14 mouse cellular contexts compared by ENCODE assay signal in genomic region chr2:28596998-28597397, GRCm38 (mm10). TPM values are rescaled to one million over a fixed set of nuclear protein-coding genes. Genes with fewer than 3 reads are reported as not detected.
DNase-seq lines count a peak whose midpoint lies in the region; ATAC-seq and TF ChIP-seq lines count a peak whose summit lies in the region.
"Had no signal": no experiment of that assay in that cellular context is flagged by ENCODE, and none has a peak within 500 bp of the region (broad histone marks: within the 10 kb centered on the region; RNA-seq: fewer than 3 reads in every experiment).

No protein-coding gene starts in this region.

- no peak overlapping the region for H3K4me3 ChIP-seq in hindbrain, postnatal 0 days (ENCODE audit: low read length)
- no peak overlapping the region for H3K4me3 ChIP-seq in hindbrain, embryonic 16.5 days (ENCODE audit: low read length)
- no peak overlapping the region for H3K4me3 ChIP-seq in MEL (ENCODE audit: control insufficient read depth in 1 of 2, insufficient read depth in 1 of 2, low read depth in 2 of 2, low read length in 2 of 2)
- no peak overlapping the region for H3K4me3 ChIP-seq in liver, embryonic 11.5 days (ENCODE audit: low read depth, low read length)
- H3K4me3 ChIP-seq: limb, embryonic 15.5 days; midbrain, embryonic 12.5 days; neural tube, embryonic 15.5 days had no signal

- TF ChIP-seq RAD21 in MEL (IDR thresholded peaks at IDR 0.05; ENCODE audit: low read depth, low read length), result peak; percentile 57

- no peak for ATAC-seq in hindbrain, postnatal 0 days
- no peak for ATAC-seq in hindbrain, embryonic 16.5 days
- ATAC-seq in liver, embryonic 11.5 days (replicated peaks; ENCODE audit: low FRiP score), result no peak

- no peak overlapping the region for H3K4me2 ChIP-seq in hindbrain, postnatal 0 days (ENCODE audit: low read depth, low read length)
- H3K4me2 ChIP-seq in hindbrain, embryonic 16.5 days (ENCODE audit: low read length), result no peak overlapping the region
- H3K4me2 ChIP-seq in liver, embryonic 11.5 days, result peak overlapping the region; percentile 22
- H3K4me2 ChIP-seq: limb, embryonic 15.5 days; midbrain, embryonic 12.5 days; neural tube, embryonic 15.5 days had no signal

- intact Hi-C loops in heart, postnatal 25 days (cut with DNase I), result no loop called here

- no peaks in the 10 kb centered on the region for H3K9me3 ChIP-seq in hindbrain, postnatal 0 days (ENCODE audit: low read length)
- no peaks in the 10 kb centered on the region for H3K9me3 ChIP-seq in hindbrain, embryonic 16.5 days (ENCODE audit: control insufficient read depth, low read length)
- no peaks in the 10 kb centered on the region for H3K9me3 ChIP-seq in MEL (replicated peaks; ENCODE audit: insufficient read depth, low read length)
- no peaks in the 10 kb centered on the region for H3K9me3 ChIP-seq in liver, embryonic 11.5 days (ENCODE audit: control insufficient read depth, low read length)
- H3K9me3 ChIP-seq: limb, embryonic 15.5 days; midbrain, embryonic 12.5 days; neural tube, embryonic 15.5 days had no signal

- H3K4me1 ChIP-seq in hindbrain, postnatal 0 days (ENCODE audit: insufficient read depth, low read length), result no peaks in the 10 kb centered on the region
- H3K4me1 ChIP-seq in hindbrain, embryonic 16.5 days (ENCODE audit: control insufficient read depth, insufficient read depth, low read depth, low read length), result no peaks in the 10 kb centered on the region
- peaks cover 37 to 61% of the 10 kb centered on the region in 2 experiments for H3K4me1 ChIP-seq in MEL (ENCODE audit: control insufficient read depth in 1 of 2, insufficient read depth in 2 of 2, low read length in 2 of 2)
- H3K4me1 ChIP-seq in liver, embryonic 11.5 days (replicated peaks; ENCODE audit: control insufficient read depth, insufficient read depth, low read length), result peaks cover 70% of the 10 kb centered on the region
- H3K4me1 ChIP-seq: neural tube, embryonic 15.5 days had no signal

- TF ChIP-seq EP300 in MEL (IDR thresholded peaks at IDR 0.05; ENCODE audit: low read depth in 1 of 2, low read length in 2 of 2), result peak in 1 of 2 experiments; percentile 28; a peak in 2 of 4 replicates

- H3K27ac ChIP-seq in hindbrain, postnatal 0 days, result no peak overlapping the region
- H3K27ac ChIP-seq in hindbrain, embryonic 16.5 days (ENCODE audit: low read depth, low read length), result no peak overlapping the region
- peak overlapping the region; percentile 98 for H3K27ac ChIP-seq in MEL (ENCODE audit: control insufficient read depth, low read depth, low read length)
- H3K27ac ChIP-seq in liver, embryonic 11.5 days (ENCODE audit: low read depth, low read length), result peak overlapping the region; percentile 97
- H3K27ac ChIP-seq: limb, embryonic 15.5 days; midbrain, embryonic 12.5 days; neural tube, embryonic 15.5 days had no signal

- no peaks in the 10 kb centered on the region; the same call in 1 of the 2 replicates for H3K79me2 ChIP-seq in MEL (ENCODE audit: control insufficient read depth, insufficient read depth, low read length, poor library complexity)

- WGBS in hindbrain, postnatal 0 days, result 91% methylated on average over 7 of the region's 7 CpGs
- 92% methylated on average over 7 of the region's 7 CpGs for WGBS in hindbrain, embryonic 16.5 days
- WGBS in liver, embryonic 11.5 days, result 76% methylated on average over 7 of the region's 7 CpGs

- no peak overlapping the region for H3K9ac ChIP-seq in hindbrain, postnatal 0 days (replicated peaks; ENCODE audit: low read length)
- no peak overlapping the region for H3K9ac ChIP-seq in hindbrain, embryonic 16.5 days (ENCODE audit: low read depth, low read length)
- peak overlapping the region; percentile 71 for H3K9ac ChIP-seq in MEL (ENCODE audit: control insufficient read depth, low read depth, low read length, poor library complexity, severe bottlenecking)
- peak overlapping the region; percentile 51; the same call in 1 of the 2 replicates for H3K9ac ChIP-seq in liver, embryonic 11.5 days (ENCODE audit: low read depth, low read length)
- H3K9ac ChIP-seq: limb, embryonic 15.5 days; midbrain, embryonic 12.5 days; neural tube, embryonic 15.5 days had no signal

- no peak for DNase-seq in hindbrain, postnatal 0 days (ENCODE audit: low spot score)
- DNase-seq in 416B (ENCODE audit: low read depth) (peak; percentile 77), MEL (ENCODE audit: low read depth, low spot score) (peak; percentile 88)
- no peak for DNase-seq in liver, embryonic 11.5 days (ENCODE audit: low spot score)
- no peak for DNase-seq in right cerebral cortex, adult 18-20 months
- no peak for DNase-seq in heart, postnatal 25 days (ENCODE audit: low spot score)
- DNase-seq in heart, postnatal 4 days, result no peak

- peak in 1 of 2 experiments; percentile 48; a peak in 1 of 4 replicates for TF ChIP-seq POLR2A in MEL (IDR thresholded peaks at IDR 0.05; ENCODE audit: control insufficient read depth in 1 of 2, insufficient read depth in 1 of 2, low read depth in 1 of 2, low read length in 2 of 2, poor library complexity in 1 of 2)

- H3K27me3 ChIP-seq in hindbrain, postnatal 0 days (ENCODE audit: insufficient read depth, low read length), result no peaks in the 10 kb centered on the region
- H3K27me3 ChIP-seq in hindbrain, embryonic 16.5 days (replicated peaks; ENCODE audit: control insufficient read depth, insufficient read depth, low read length), result no peaks in the 10 kb centered on the region
- H3K27me3 ChIP-seq in MEL (ENCODE audit: control insufficient read depth in 1 of 2, insufficient read depth in 2 of 2, low read length in 2 of 2), result no peaks in the 10 kb centered on the region
- H3K27me3 ChIP-seq in liver, embryonic 11.5 days (replicated peaks; ENCODE audit: control insufficient read depth, insufficient read depth, low read length), result 0 out of 2 replicates have a peak, but pooled peaks cover 2% of the 10 kb centered on the region

- peak; percentile 49 for TF ChIP-seq CTCF in hindbrain, postnatal 0 days (IDR thresholded peaks at IDR 0.05; ENCODE audit: low read depth)
- TF ChIP-seq CTCF in MEL (IDR thresholded peaks at IDR 0.05 in 2 of 3, conservative IDR thresholded peaks at IDR 0.05 in 1 of 3; ENCODE audit: control insufficient read depth in 1 of 3, insufficient read depth in 1 of 3, low read depth in 2 of 3, low read length in 3 of 3, poor library complexity in 1 of 3, severe bottlenecking in 1 of 3), result peak; percentile 77 to 93 (median 79)

- no peaks in the 10 kb centered on the region for H3K36me3 ChIP-seq in hindbrain, postnatal 0 days (ENCODE audit: insufficient read depth, low read length)
- no peaks in the 10 kb centered on the region for H3K36me3 ChIP-seq in hindbrain, embryonic 16.5 days (ENCODE audit: control insufficient read depth, insufficient read depth, low read length)
- peaks cover 0 to 58% of the 10 kb centered on the region in 2 experiments; a peak in 2 of 4 replicates for H3K36me3 ChIP-seq in MEL (ENCODE audit: control insufficient read depth in 1 of 2, insufficient read depth in 2 of 2, low read length in 2 of 2)
- no peaks in the 10 kb centered on the region for H3K36me3 ChIP-seq in liver, embryonic 11.5 days (ENCODE audit: control insufficient read depth, insufficient read depth, low read length)
- H3K36me3 ChIP-seq: limb, embryonic 15.5 days; midbrain, embryonic 12.5 days; neural tube, embryonic 15.5 days had no signal

TF ChIP-seq in MEL, 35 proteins besides CTCF, POLR2A, EP300 and RAD21 (continues in another document):
- 0 out of 2 replicates have a peak, but pooled peaks have one; percentile 63 for TF ChIP-seq TBP (IDR thresholded peaks at IDR 0.05; ENCODE audit: low read depth, low read length)

RNA-seq across cellular contexts. Expression of gene Gtf3c5, which starts 13.4 kb away (rescaled TPM):
- 23.1 and 28.4 TPM in 2 replicates for total RNA-seq in hindbrain, postnatal 0 days (2014; rRNA removed)
- 27.4 and 29.5 TPM in 2 replicates for polyA plus RNA-seq in hindbrain, postnatal 0 days (2015; fragmentation: Nextera tagmentation; extraction: Ambion mirVana)
- polyA plus RNA-seq in hindbrain, embryonic 16.5 days (2015; fragmentation: Nextera tagmentation; extraction: Ambion mirVana), result 39.5 and 44.1 TPM in 2 replicates
- 20.3 and 22.5 TPM in 2 replicates for total RNA-seq in MEL (2012; rRNA removed)
- polyA plus RNA-seq in MEL (2012; ENCODE audit: insufficient read depth in 1 of 2, insufficient read length in 2 of 2, low read depth in 1 of 2, low replicate concordance in 2 of 2, missing spikeins in 1 of 2), result 10 to 100 TPM in 1 of 2 experiments, not detected in 1; 50.2 TPM
- polyA plus RNA-seq in liver, embryonic 11.5 days (2014; fragmentation: Nextera tagmentation; extraction: Ambion mirVana), result 30.8 and 32.9 TPM in 2 replicates
- total RNA-seq in heart, postnatal 25 days (2021), result 10 to 100 TPM; 11.5 to 11.6 TPM
- total RNA-seq in heart, postnatal 4 days (2021), result 10 to 100 TPM; 17.8 to 18.3 TPM

RNA-seq across cellular contexts. Expression of gene Gfi1b, which starts 24.8 kb away (rescaled TPM):
- not detected in 2 replicates for total RNA-seq in hindbrain, postnatal 0 days (2014; rRNA removed)
- polyA plus RNA-seq in hindbrain, postnatal 0 days (2015; fragmentation: Nextera tagmentation; extraction: Ambion mirVana), result not detected in 2 replicates
- polyA plus RNA-seq in hindbrain, embryonic 16.5 days (2015; fragmentation: Nextera tagmentation; extraction: Ambion mirVana), result not detected in 2 replicates
- 75.1 and 82.9 TPM in 2 replicates for total RNA-seq in MEL (2012; rRNA removed)
- polyA plus RNA-seq in MEL (2012; ENCODE audit: insufficient read depth in 1 of 2, insufficient read length in 2 of 2, low read depth in 1 of 2, low replicate concordance in 2 of 2, missing spikeins in 1 of 2), result 100 to 1,000 TPM; 194 to 277 TPM
- polyA plus RNA-seq in liver, embryonic 11.5 days (2014; fragmentation: Nextera tagmentation; extraction: Ambion mirVana), result 143 and 151 TPM in 2 replicates
- total RNA-seq in heart, postnatal 25 days (2021), result not detected
- total RNA-seq in heart, postnatal 4 days (2021), result not detected
- polyA plus RNA-seq: neural tube, embryonic 15.5 days had no signal

RNA-seq across cellular contexts. Expression of gene Cel, which starts 33.8 kb away (rescaled TPM):
- not detected in 2 replicates for total RNA-seq in hindbrain, postnatal 0 days (2014; rRNA removed)
- not detected in 2 replicates for polyA plus RNA-seq in hindbrain, postnatal 0 days (2015; fragmentation: Nextera tagmentation; extraction: Ambion mirVana)
- polyA plus RNA-seq in hindbrain, embryonic 16.5 days (2015; fragmentation: Nextera tagmentation; extraction: Ambion mirVana), result not detected in 2 replicates
- not detected in 2 replicates for total RNA-seq in MEL (2012; rRNA removed)
- not detected for polyA plus RNA-seq in MEL (2012; ENCODE audit: insufficient read depth in 1 of 2, insufficient read length in 2 of 2, low read depth in 1 of 2, low replicate concordance in 2 of 2, missing spikeins in 1 of 2)
- not detected in 2 replicates for polyA plus RNA-seq in liver, embryonic 11.5 days (2014; fragmentation: Nextera tagmentation; extraction: Ambion mirVana)
- not detected for total RNA-seq in heart, postnatal 25 days (2021)
- not detected for total RNA-seq in heart, postnatal 4 days (2021)
- total RNA-seq: common myeloid progenitor, adult 5-6 weeks; gastrocnemius, postnatal 4 days had no signal
- polyA plus RNA-seq: limb, embryonic 15.5 days; midbrain, embryonic 12.5 days; stomach, embryonic 14.5 days had no signal

RNA-seq across cellular contexts. Expression of gene Tsc1, which starts 44.0 kb away (rescaled TPM):
- 33.9 and 42.3 TPM in 2 replicates for total RNA-seq in hindbrain, postnatal 0 days (2014; rRNA removed)
- 20.0 and 22.7 TPM in 2 replicates for polyA plus RNA-seq in hindbrain, postnatal 0 days (2015; fragmentation: Nextera tagmentation; extraction: Ambion mirVana)
- 28.8 and 30.6 TPM in 2 replicates for polyA plus RNA-seq in hindbrain, embryonic 16.5 days (2015; fragmentation: Nextera tagmentation; extraction: Ambion mirVana)
- 7.5 and 8.0 TPM in 2 replicates for total RNA-seq in MEL (2012; rRNA removed)
- 10 to 100 TPM in 1 of 2 experiments, not detected in 1; 16.4 TPM for polyA plus RNA-seq in MEL (2012; ENCODE audit: insufficient read depth in 1 of 2, insufficient read length in 2 of 2, low read depth in 1 of 2, low replicate concordance in 2 of 2, missing spikeins in 1 of 2)
- 20.7 and 21.3 TPM in 2 replicates for polyA plus RNA-seq in liver, embryonic 11.5 days (2014; fragmentation: Nextera tagmentation; extraction: Ambion mirVana)
- 10 to 100 TPM; 23.5 to 24.7 TPM for total RNA-seq in heart, postnatal 25 days (2021)
- 10 to 100 TPM; 16.4 to 17.5 TPM for total RNA-seq in heart, postnatal 4 days (2021)

Comparison
In these comparisons a context has a peak if more than half of its experiments do, and no peak if none do; other contexts are left out.
1. DNase-seq: peak in 416B (single experiment) and MEL (single experiment); none in hindbrain, postnatal 0 days (single experiment), liver, embryonic 11.5 days (single experiment), right cerebral cortex, adult 18-20 months (single experiment), heart, postnatal 25 days (single experiment) and heart, postnatal 4 days (single experiment).
2. H3K27ac ChIP-seq: peak in MEL (single experiment) and liver, embryonic 11.5 days (single experiment); none in hindbrain, postnatal 0 days (single experiment) and hindbrain, embryonic 16.5 days (single experiment).
3. H3K9ac ChIP-seq: peak in MEL (single experiment) and liver, embryonic 11.5 days (single experiment); none in hindbrain, postnatal 0 days (single experiment) and hindbrain, embryonic 16.5 days (single experiment).
4. RNA of gene Gfi1b, which starts 24.8 kb away (total RNA-seq): 75.1 to 82.9 TPM in MEL; not detected in heart, postnatal 25 days, not detected in heart, postnatal 4 days and not detected in hindbrain, postnatal 0 days; every median in the first group is over 10 times any median in the second.